Mouse (Mus musculus): ENCODE data around the gene Dffa. TPM values are rescaled to one million over a fixed set of nuclear protein-coding genes. Genes with fewer than 3 reads are reported as not detected.
A peak's percentile ranks its signal among the peaks of the same experiment; 100 is the strongest.

The Dffa gene
- 25.7 and 28.6 TPM in 2 replicates for polyA plus RNA-seq (2014; fragmentation: Nextera tagmentation; extraction: Ambion mirVana)

DNA sequence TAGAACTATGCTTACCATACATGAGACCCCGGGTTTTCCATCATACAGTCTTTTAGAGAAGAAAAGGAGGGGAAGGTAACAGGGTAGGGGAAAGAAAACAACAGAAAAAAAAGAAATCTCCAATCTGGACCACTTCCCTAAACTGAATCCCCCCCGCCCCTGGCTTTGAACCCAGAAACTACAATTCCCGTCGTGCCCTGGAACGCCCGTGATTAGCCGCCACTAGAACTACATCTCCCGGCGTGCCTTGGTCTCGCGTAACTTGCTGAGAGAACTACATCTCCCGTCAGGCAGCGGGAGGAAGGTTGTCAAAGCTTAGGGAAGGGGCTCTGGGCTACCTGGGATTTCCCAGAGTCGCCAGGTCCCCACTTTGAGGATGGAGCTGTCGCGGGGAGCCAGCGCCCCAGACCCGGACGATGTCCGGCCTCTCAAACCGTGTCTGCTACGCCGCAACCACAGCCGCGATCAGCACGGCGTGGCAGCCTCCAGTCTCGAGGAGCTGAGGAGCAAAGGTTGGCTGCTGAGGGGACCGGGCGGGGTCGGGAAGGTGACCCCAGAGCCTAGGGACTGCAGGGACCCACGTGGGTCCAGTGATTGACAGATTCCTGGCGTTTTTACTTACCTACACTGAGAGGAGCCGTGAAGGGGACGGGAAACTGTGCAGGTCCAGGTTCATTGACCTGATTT is at the start of gene Dffa:
Dffa (plus strand) TSS at position 272 of the 687 bp plus-strand sequence.
- ATAC-seq (ENCODE audit: insufficient number of reproducible peaks, low FRiP score, low TSS enrichment, low read depth) (peak; percentile 81), DNase-seq (ENCODE audit: low spot score) (peak; percentile 97)

DNA sequence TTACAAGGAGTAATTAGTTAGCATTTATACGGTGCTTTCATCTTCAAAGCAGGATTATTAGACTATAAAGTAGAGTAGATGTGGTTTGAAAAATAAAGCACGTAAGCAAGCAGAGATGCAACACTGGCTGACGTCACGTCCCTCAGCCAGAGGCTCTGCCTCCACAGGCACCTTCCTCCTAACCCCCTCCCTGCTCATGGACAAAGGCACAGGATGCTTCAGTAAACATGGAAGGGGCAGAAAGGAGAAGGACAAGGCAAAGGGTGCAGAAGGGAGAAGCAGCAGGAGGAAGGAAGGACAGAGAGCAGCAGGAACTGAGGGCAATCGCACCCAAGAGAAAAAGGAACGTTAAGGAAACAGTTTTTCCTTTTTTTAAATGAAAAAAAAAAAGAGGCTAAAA is 48.1 kb upstream of the Dffa start:
- Histone ChIP-seq H3K4me1 (ENCODE audit: control insufficient read depth, insufficient read depth, low read length) (peaks cover 21% of the 10 kb centered on the region), H3K27me3 (ENCODE audit: control insufficient read depth, insufficient read depth, low read length) (no peaks in the 10 kb centered on the region), H3K27ac (replicated peaks; ENCODE audit: low read depth, low read length) (no peak overlapping the region), H3K36me3 (ENCODE audit: control insufficient read depth, insufficient read depth, low read length) (no peaks in the 10 kb centered on the region), H3K4me3 (ENCODE audit: low read depth, low read length) (no peak overlapping the region), H3K4me2 (ENCODE audit: low read depth, severe bottlenecking) (no peak overlapping the region), H3K9me3 (ENCODE audit: control insufficient read depth, low read length) (no peaks in the 10 kb centered on the region), H3K9ac (ENCODE audit: low read length) (no peak overlapping the region)
- ATAC-seq (ENCODE audit: insufficient number of reproducible peaks, low FRiP score, low TSS enrichment, low read depth) = no peak
- DNase-seq (ENCODE audit: low spot score) = no peak
- WGBS = 48% methylated on average over 6 of the region's 6 CpGs

More for the DNA sequence above, at the start of gene Dffa:
- Histone ChIP-seq H3K9ac (ENCODE audit: low read length) (peak within 1 kb of the TSS; percentile 74), H3K4me1 (ENCODE audit: control insufficient read depth, insufficient read depth, low read length) (no peaks in the 10 kb centered on the region), H3K9me3 (ENCODE audit: control insufficient read depth, low read length) (no peaks in the 10 kb centered on the region), H3K36me3 (ENCODE audit: control insufficient read depth, insufficient read depth, low read length) (no peaks in the 10 kb centered on the region), H3K4me2 (ENCODE audit: low read depth, severe bottlenecking) (peak within 1 kb of the TSS; percentile 60), H3K27me3 (ENCODE audit: control insufficient read depth, insufficient read depth, low read length) (no peaks in the 10 kb centered on the region), H3K4me3 (ENCODE audit: low read depth, low read length) (peak within 1 kb of the TSS; percentile 64), H3K27ac (replicated peaks; ENCODE audit: low read depth, low read length) (no peak within 1 kb of the TSS)
- under 1% methylated on average over 35 of the region's 35 CpGs for WGBS

DNA sequence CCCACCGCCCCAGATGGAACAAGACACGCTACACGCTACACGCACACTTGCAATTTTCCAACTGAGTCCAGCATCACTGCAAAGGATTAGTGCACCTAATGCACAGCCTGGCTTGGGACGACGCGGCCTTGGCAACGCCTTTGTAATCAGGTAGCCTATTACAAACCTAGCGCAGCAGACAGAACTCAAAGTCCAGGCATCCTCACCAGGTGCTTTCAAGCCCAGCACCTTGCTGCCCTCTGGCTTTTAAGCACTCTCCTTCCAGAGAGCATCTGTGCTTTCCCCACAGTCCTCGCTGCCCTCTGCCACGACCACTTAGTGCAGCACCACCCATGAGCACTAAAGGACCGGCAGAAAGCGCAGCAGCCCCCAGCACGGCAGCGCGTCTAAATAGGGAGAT is 47.0 kb upstream of the Dffa start:
- no peaks in the 10 kb centered on the region for H3K36me3 ChIP-seq (ENCODE audit: control insufficient read depth, insufficient read depth, low read length)
- no peak overlapping the region for H3K27ac ChIP-seq (replicated peaks; ENCODE audit: low read depth, low read length)
- ATAC-seq (ENCODE audit: insufficient number of reproducible peaks, low FRiP score, low TSS enrichment, low read depth) (no peak), DNase-seq (ENCODE audit: low spot score) (no peak)
- H3K9ac ChIP-seq (ENCODE audit: low read length) = no peak overlapping the region
- H3K9me3 ChIP-seq (ENCODE audit: control insufficient read depth, low read length) = no peaks in the 10 kb centered on the region
- peaks cover 24% of the 10 kb centered on the region for H3K4me1 ChIP-seq (ENCODE audit: control insufficient read depth, insufficient read depth, low read length)
- no peak overlapping the region for H3K4me2 ChIP-seq (ENCODE audit: low read depth, severe bottlenecking)
- no peak overlapping the region for H3K4me3 ChIP-seq (ENCODE audit: low read depth, low read length)
- WGBS = 75% methylated on average over 16 of the region's 16 CpGs
- no peaks in the 10 kb centered on the region for H3K27me3 ChIP-seq (ENCODE audit: control insufficient read depth, insufficient read depth, low read length)

DNA sequence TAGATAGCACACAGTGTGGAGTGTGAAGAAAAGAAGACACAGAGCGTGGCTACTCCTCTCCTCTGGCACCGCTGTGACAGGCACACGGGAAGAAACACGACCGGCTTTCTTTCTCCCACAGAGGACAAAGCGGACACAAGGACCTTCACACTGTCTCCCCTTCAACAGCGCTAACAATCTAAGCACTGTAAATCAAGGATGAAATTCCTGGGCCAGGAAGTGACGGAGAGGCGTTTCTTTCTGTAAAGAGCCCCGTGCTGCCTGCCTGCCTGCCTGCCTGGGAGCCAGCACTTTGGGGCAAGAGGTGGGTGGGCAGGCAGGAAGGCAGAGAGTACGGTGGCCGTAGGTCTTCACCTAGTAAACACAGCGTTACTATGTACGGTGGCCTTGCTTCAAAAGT is 46.5 kb upstream of the Dffa start:
- no peaks in the 10 kb centered on the region for H3K9me3 ChIP-seq (ENCODE audit: control insufficient read depth, low read length)
- H3K27me3 ChIP-seq (ENCODE audit: control insufficient read depth, insufficient read depth, low read length) = no peaks in the 10 kb centered on the region
- DNase-seq (ENCODE audit: low spot score) (no peak), ATAC-seq (ENCODE audit: insufficient number of reproducible peaks, low FRiP score, low TSS enrichment, low read depth) (no peak)
- peaks cover 26% of the 10 kb centered on the region for H3K4me1 ChIP-seq (ENCODE audit: control insufficient read depth, insufficient read depth, low read length)
- H3K36me3 ChIP-seq (ENCODE audit: control insufficient read depth, insufficient read depth, low read length) = no peaks in the 10 kb centered on the region
- H3K27ac ChIP-seq (replicated peaks; ENCODE audit: low read depth, low read length) = 0 out of 2 replicates have a peak overlapping the region, but pooled peaks have one; percentile 24
- H3K9ac ChIP-seq (ENCODE audit: low read length) = no peak overlapping the region
- WGBS = 45% methylated on average over 14 of the region's 14 CpGs
- H3K4me3 ChIP-seq (ENCODE audit: low read depth, low read length) = no peak overlapping the region
- no peak overlapping the region for H3K4me2 ChIP-seq (ENCODE audit: low read depth, severe bottlenecking)

DNA sequence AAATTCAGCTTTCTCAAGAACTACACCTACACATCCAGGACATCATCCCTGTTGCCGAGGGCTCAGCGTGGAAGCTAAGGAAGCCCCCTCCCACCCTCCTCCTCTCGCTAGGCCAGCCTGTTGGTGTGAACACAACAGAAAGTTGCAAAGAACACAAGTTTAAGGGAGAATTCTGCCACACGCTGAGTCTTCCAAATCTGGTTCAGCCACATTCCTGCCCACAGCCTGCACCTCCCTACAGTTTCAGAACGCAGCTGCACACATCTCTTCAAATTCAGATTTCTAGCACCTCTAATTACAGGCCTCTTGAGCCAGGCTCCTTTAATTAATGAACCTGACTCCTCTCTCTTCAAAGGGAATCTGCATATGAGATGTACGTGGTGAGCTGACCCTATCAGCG is 45.6 kb upstream of the Dffa start:
- Histone ChIP-seq H3K4me3 (ENCODE audit: low read depth, low read length) (no peak overlapping the region), H3K4me2 (ENCODE audit: low read depth, severe bottlenecking) (no peak overlapping the region; the same call in 1 of the 2 replicates), H3K27me3 (ENCODE audit: control insufficient read depth, insufficient read depth, low read length) (no peaks in the 10 kb centered on the region), H3K9me3 (ENCODE audit: control insufficient read depth, low read length) (no peaks in the 10 kb centered on the region), H3K4me1 (ENCODE audit: control insufficient read depth, insufficient read depth, low read length) (peaks cover 30% of the 10 kb centered on the region), H3K36me3 (ENCODE audit: control insufficient read depth, insufficient read depth, low read length) (no peaks in the 10 kb centered on the region), H3K9ac (ENCODE audit: low read length) (no peak overlapping the region), H3K27ac (replicated peaks; ENCODE audit: low read depth, low read length) (no peak overlapping the region)
- WGBS = 43% methylated on average over 7 of the region's 7 CpGs
- ATAC-seq (ENCODE audit: insufficient number of reproducible peaks, low FRiP score, low TSS enrichment, low read depth) (no peak), DNase-seq (ENCODE audit: low spot score) (no peak)

DNA sequence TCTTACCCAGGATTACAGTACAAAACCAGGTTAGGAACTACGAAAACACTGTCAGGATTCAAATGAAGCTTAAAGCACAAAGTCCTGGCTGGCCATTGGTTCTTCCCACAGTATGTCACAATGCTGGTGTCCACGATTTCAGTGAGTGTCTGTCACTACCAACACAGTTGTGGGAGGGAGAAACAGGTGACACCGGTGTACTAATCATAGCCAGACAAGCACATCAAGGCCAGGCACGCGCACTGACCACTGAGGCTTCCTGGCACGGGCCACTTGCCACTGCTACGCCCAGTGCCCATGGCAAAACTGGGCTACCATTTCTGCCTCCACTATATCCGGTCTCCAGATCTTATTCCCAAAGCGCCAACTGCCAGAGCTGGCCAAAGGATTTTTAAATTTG is 44.2 kb upstream of the Dffa start:
- Histone ChIP-seq H3K27ac (replicated peaks; ENCODE audit: low read depth, low read length) (no peak overlapping the region), H3K4me3 (ENCODE audit: low read depth, low read length) (no peak overlapping the region), H3K4me1 (ENCODE audit: control insufficient read depth, insufficient read depth, low read length) (peaks cover 30% of the 10 kb centered on the region), H3K9me3 (ENCODE audit: control insufficient read depth, low read length) (no peaks in the 10 kb centered on the region), H3K27me3 (ENCODE audit: control insufficient read depth, insufficient read depth, low read length) (no peaks in the 10 kb centered on the region), H3K9ac (ENCODE audit: low read length) (no peak overlapping the region), H3K4me2 (ENCODE audit: low read depth, severe bottlenecking) (no peak overlapping the region), H3K36me3 (ENCODE audit: control insufficient read depth, insufficient read depth, low read length) (no peaks in the 10 kb centered on the region; the same call in 1 of the 2 replicates)
- 89% methylated on average over 9 of the region's 9 CpGs for WGBS
- no peak for ATAC-seq (ENCODE audit: insufficient number of reproducible peaks, low FRiP score, low TSS enrichment, low read depth)
- DNase-seq (ENCODE audit: low spot score) = no peak

DNA sequence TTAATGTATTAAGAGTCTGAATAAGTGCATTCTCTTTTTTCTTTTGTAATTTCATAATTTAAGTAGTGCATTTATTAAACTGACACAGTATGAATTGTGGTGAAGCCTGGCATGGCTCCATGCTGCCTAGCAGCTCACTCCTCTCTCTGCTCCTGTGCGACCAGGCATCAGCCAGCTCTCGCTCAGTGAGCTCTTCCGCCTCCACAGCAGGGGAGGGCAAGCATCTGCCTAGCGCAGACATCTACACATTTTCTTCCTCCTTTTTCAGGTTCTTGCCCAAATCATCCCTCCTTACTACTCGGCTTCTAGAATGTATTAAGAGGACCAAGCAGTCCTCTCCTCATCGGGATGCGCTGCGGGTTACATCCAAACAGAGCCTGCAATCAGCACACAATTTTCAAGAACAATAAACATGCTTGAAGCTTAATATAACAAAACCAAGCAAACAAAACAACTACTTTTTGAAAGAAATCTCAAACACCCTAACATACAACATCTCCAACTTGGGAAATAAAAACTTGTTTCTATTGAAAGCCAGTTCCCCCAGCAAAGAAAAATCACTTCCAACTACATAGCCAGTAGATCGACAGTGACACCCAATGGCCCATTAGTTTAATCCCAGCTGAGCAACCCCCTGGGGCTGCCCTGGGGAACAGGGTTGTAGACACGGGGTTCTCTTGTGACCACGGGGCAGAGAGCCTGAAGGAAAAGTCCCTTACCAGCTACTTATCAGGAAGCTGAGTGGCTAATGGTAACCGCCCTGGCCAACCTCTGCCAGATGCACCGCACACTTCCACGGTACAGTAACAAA is 43.1 kb upstream of the Dffa start:
- no peaks in the 10 kb centered on the region for H3K27me3 ChIP-seq (ENCODE audit: control insufficient read depth, insufficient read depth, low read length)
- WGBS = 57% methylated on average over 14 of the region's 14 CpGs
- no peak overlapping the region for H3K9ac ChIP-seq (ENCODE audit: low read length)
- peaks cover 30% of the 10 kb centered on the region for H3K4me1 ChIP-seq (ENCODE audit: control insufficient read depth, insufficient read depth, low read length)
- no peak overlapping the region for H3K27ac ChIP-seq (replicated peaks; ENCODE audit: low read depth, low read length)
- ATAC-seq (ENCODE audit: insufficient number of reproducible peaks, low FRiP score, low TSS enrichment, low read depth) (no peak), DNase-seq (ENCODE audit: low spot score) (no peak)
- H3K4me2 ChIP-seq (ENCODE audit: low read depth, severe bottlenecking) = no peak overlapping the region
- no peaks in the 10 kb centered on the region; the same call in 1 of the 2 replicates for H3K36me3 ChIP-seq (ENCODE audit: control insufficient read depth, insufficient read depth, low read length)
- no peak overlapping the region for H3K4me3 ChIP-seq (ENCODE audit: low read depth, low read length)
- H3K9me3 ChIP-seq (ENCODE audit: control insufficient read depth, low read length) = no peaks in the 10 kb centered on the region

DNA sequence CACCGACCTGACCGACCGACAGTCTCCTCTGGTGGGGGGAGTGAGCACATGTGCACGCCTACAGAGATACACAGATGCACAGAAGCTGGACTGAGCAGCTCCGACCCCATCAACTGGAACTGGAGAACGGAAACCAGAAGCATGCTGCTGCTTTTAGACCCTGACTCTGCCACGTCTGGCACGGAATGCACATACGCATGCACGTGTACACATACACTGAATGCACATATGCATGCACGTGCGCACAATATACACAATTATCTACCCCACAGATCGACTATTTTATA is 42.6 kb upstream of the Dffa start:
- Histone ChIP-seq H3K27ac (replicated peaks; ENCODE audit: low read depth, low read length) (no peak overlapping the region), H3K9me3 (ENCODE audit: control insufficient read depth, low read length) (no peaks in the 10 kb centered on the region), H3K36me3 (ENCODE audit: control insufficient read depth, insufficient read depth, low read length) (no peaks in the 10 kb centered on the region; the same call in 1 of the 2 replicates), H3K4me2 (ENCODE audit: low read depth, severe bottlenecking) (no peak overlapping the region), H3K4me3 (ENCODE audit: low read depth, low read length) (no peak overlapping the region), H3K27me3 (ENCODE audit: control insufficient read depth, insufficient read depth, low read length) (no peaks in the 10 kb centered on the region), H3K4me1 (ENCODE audit: control insufficient read depth, insufficient read depth, low read length) (peaks cover 28% of the 10 kb centered on the region), H3K9ac (ENCODE audit: low read length) (no peak overlapping the region)
- no peak for ATAC-seq (ENCODE audit: insufficient number of reproducible peaks, low FRiP score, low TSS enrichment, low read depth)
- no peak for DNase-seq (ENCODE audit: low spot score)
- 73% methylated on average over 13 of the region's 13 CpGs for WGBS

All from limb, embryonic 11.5 days (tissue).